Mouse (Mus musculus): Measurements from ENCODE around the gene Mapkapk2. TPM values are rescaled to one million over a fixed set of nuclear protein-coding genes. Genes with fewer than 3 reads are reported as not detected.

The Mapkapk2 gene
- polyA plus RNA-seq, 1 experiment from 2014 or later = 40.4 TPM

GRCm38 (mm10) chr1:131058431-131058830 lies 39.2 kb downstream of the Mapkapk2 start:
- Histone ChIP-seq H3K4me3 (no peak overlapping the region), H3K27ac (no peak overlapping the region), H3K4me2 (no peak overlapping the region), H3K4me1 (peaks cover 46% of the 10 kb centered on the region), H3K36me3 (peaks cover 46% of the 10 kb centered on the region), H3K27me3 (no peaks in the 10 kb centered on the region), H3K9ac (no peak overlapping the region), H3K9me3 (no peaks in the 10 kb centered on the region)
- ATAC-seq (ENCODE audit: insufficient number of reproducible peaks, insufficient read depth, low FRiP score, low TSS enrichment, low read depth) = no peak
- 72% methylated on average over 7 of the region's 7 CpGs for WGBS

- no peak for ATAC-seq (ENCODE audit: insufficient number of reproducible peaks, insufficient read depth, low FRiP score, low TSS enrichment, low read depth)
- no peaks in the 10 kb centered on the region for H3K9me3 ChIP-seq
- peaks cover 28% of the 10 kb centered on the region for H3K4me1 ChIP-seq
- no peak overlapping the region for H3K4me3 ChIP-seq
- H3K36me3 ChIP-seq = peaks cover 56% of the 10 kb centered on the region
- no peak overlapping the region for H3K4me2 ChIP-seq
- H3K9ac ChIP-seq = no peak overlapping the region
- H3K27me3 ChIP-seq = no peaks in the 10 kb centered on the region
- H3K27ac ChIP-seq = no peak overlapping the region
- WGBS = 85% methylated on average over 4 of the region's 4 CpGs
These were observed 43.4 kb downstream of the Mapkapk2 start for GRCm38 (mm10) chr1:131054251-131054650.

GRCm38 (mm10) chr1:131053656-131054055 lies 44.0 kb downstream of the Mapkapk2 start:
- ATAC-seq (ENCODE audit: insufficient number of reproducible peaks, insufficient read depth, low FRiP score, low TSS enrichment, low read depth) = no peak
- no peaks in the 10 kb centered on the region for H3K9me3 ChIP-seq
- H3K9ac ChIP-seq = no peak overlapping the region
- WGBS = 62% methylated on average over 4 of the region's 4 CpGs
- H3K4me2 ChIP-seq = no peak overlapping the region
- no peak overlapping the region for H3K4me3 ChIP-seq
- H3K36me3 ChIP-seq = peaks cover 56% of the 10 kb centered on the region
- H3K27me3 ChIP-seq = no peaks in the 10 kb centered on the region
- H3K27ac ChIP-seq = no peak overlapping the region
- H3K4me1 ChIP-seq = peaks cover 22% of the 10 kb centered on the region; the same call in 1 of the 2 replicates

- peaks cover 56% of the 10 kb centered on the region for H3K36me3 ChIP-seq
- no peak overlapping the region for H3K27ac ChIP-seq
- H3K4me1 ChIP-seq = peaks cover 18% of the 10 kb centered on the region; the same call in 1 of the 2 replicates
- no peak for ATAC-seq (ENCODE audit: insufficient number of reproducible peaks, insufficient read depth, low FRiP score, low TSS enrichment, low read depth)
- no peak overlapping the region for H3K4me2 ChIP-seq
- no peaks in the 10 kb centered on the region for H3K27me3 ChIP-seq
- 4% methylated on average over 8 of the region's 8 CpGs for WGBS
- no peaks in the 10 kb centered on the region for H3K9me3 ChIP-seq
- no peak overlapping the region for H3K4me3 ChIP-seq
- H3K9ac ChIP-seq = no peak overlapping the region
These were observed 44.4 kb downstream of the Mapkapk2 start for GRCm38 (mm10) chr1:131053239-131053638.

GRCm38 (mm10) chr1:131051073-131051472 lies 46.6 kb downstream of the Mapkapk2 start:
- WGBS = 27% methylated on average over 7 of the region's 7 CpGs
- ATAC-seq (ENCODE audit: insufficient number of reproducible peaks, insufficient read depth, low FRiP score, low TSS enrichment, low read depth) = no peak

GRCm38 (mm10) chr1:131050617-131051016 lies 47.0 kb downstream of the Mapkapk2 start:
- Histone ChIP-seq H3K36me3 (peaks cover 30% of the 10 kb centered on the region), H3K4me2 (no peak overlapping the region), H3K4me1 (peaks cover 18% of the 10 kb centered on the region; the same call in 1 of the 2 replicates), H3K4me3 (no peak overlapping the region), H3K9ac (no peak overlapping the region), H3K27me3 (no peaks in the 10 kb centered on the region), H3K9me3 (no peaks in the 10 kb centered on the region), H3K27ac (no peak overlapping the region)
- WGBS = 83% methylated on average over 5 of the region's 5 CpGs
- no peak for ATAC-seq (ENCODE audit: insufficient number of reproducible peaks, insufficient read depth, low FRiP score, low TSS enrichment, low read depth)

More at GRCm38 (mm10) chr1:131051073-131051472, 46.6 kb downstream of the Mapkapk2 start:
- Histone ChIP-seq H3K9me3 (no peaks in the 10 kb centered on the region), H3K4me1 (peaks cover 18% of the 10 kb centered on the region; the same call in 1 of the 2 replicates), H3K4me2 (no peak overlapping the region), H3K9ac (no peak overlapping the region), H3K27me3 (no peaks in the 10 kb centered on the region), H3K4me3 (no peak overlapping the region), H3K36me3 (peaks cover 35% of the 10 kb centered on the region), H3K27ac (no peak overlapping the region)

- H3K4me3 ChIP-seq = no peak overlapping the region
- H3K27me3 ChIP-seq = no peaks in the 10 kb centered on the region
- H3K27ac ChIP-seq = no peak overlapping the region
- H3K9me3 ChIP-seq = no peaks in the 10 kb centered on the region
- ATAC-seq (ENCODE audit: insufficient number of reproducible peaks, insufficient read depth, low FRiP score, low TSS enrichment, low read depth) = no peak
- no peak overlapping the region for H3K9ac ChIP-seq
- H3K4me1 ChIP-seq = peaks cover 18% of the 10 kb centered on the region; the same call in 1 of the 2 replicates
- 86% methylated on average over 5 of the region's 5 CpGs for whole genome bisulfite sequencing
- H3K4me2 ChIP-seq = no peak overlapping the region
- H3K36me3 ChIP-seq = peaks cover 24% of the 10 kb centered on the region
These were observed 47.6 kb downstream of the Mapkapk2 start for GRCm38 (mm10) chr1:131050011-131050410.

- H3K4me3 ChIP-seq = no peak overlapping the region
- H3K4me2 ChIP-seq = no peak overlapping the region
- no peak for ATAC-seq (ENCODE audit: insufficient number of reproducible peaks, insufficient read depth, low FRiP score, low TSS enrichment, low read depth)
- no peak overlapping the region for H3K27ac ChIP-seq
- H3K9ac ChIP-seq = no peak overlapping the region
- H3K9me3 ChIP-seq = no peaks in the 10 kb centered on the region
- 76% methylated on average over 5 of the region's 5 CpGs for WGBS
- no peaks in the 10 kb centered on the region for H3K27me3 ChIP-seq
- H3K4me1 ChIP-seq = peaks cover 18% of the 10 kb centered on the region; the same call in 1 of the 2 replicates
- H3K36me3 ChIP-seq = peaks cover 18% of the 10 kb centered on the region
These were observed 48.2 kb downstream of the Mapkapk2 start for GRCm38 (mm10) chr1:131049361-131049806.

- Histone ChIP-seq H3K9ac (no peak overlapping the region), H3K4me1 (peaks cover 18% of the 10 kb centered on the region; the same call in 1 of the 2 replicates), H3K36me3 (peaks cover 13% of the 10 kb centered on the region), H3K27ac (no peak overlapping the region), H3K9me3 (no peaks in the 10 kb centered on the region), H3K27me3 (no peaks in the 10 kb centered on the region), H3K4me3 (no peak overlapping the region), H3K4me2 (no peak overlapping the region)
- no peak for ATAC-seq (ENCODE audit: insufficient number of reproducible peaks, insufficient read depth, low FRiP score, low TSS enrichment, low read depth)
- WGBS = 91% methylated on average over 8 of the region's 8 CpGs
These were observed 48.7 kb downstream of the Mapkapk2 start for GRCm38 (mm10) chr1:131048946-131049345.

- H3K36me3 ChIP-seq = peaks cover 10% of the 10 kb centered on the region; the same call in 1 of the 2 replicates
- ATAC-seq (ENCODE audit: insufficient number of reproducible peaks, insufficient read depth, low FRiP score, low TSS enrichment, low read depth) = no peak
- no peaks in the 10 kb centered on the region for H3K9me3 ChIP-seq
- WGBS = 71% methylated on average over 6 of the region's 6 CpGs
- no peak overlapping the region for H3K4me2 ChIP-seq
- no peak overlapping the region for H3K9ac ChIP-seq
- H3K27ac ChIP-seq = no peak overlapping the region
- no peaks in the 10 kb centered on the region for H3K27me3 ChIP-seq
- H3K4me1 ChIP-seq = peaks cover 15% of the 10 kb centered on the region; the same call in 1 of the 2 replicates
- H3K4me3 ChIP-seq = no peak overlapping the region
These were observed 49.3 kb downstream of the Mapkapk2 start for GRCm38 (mm10) chr1:131048121-131048863.

GRCm38 (mm10) chr1:131046607-131047006 lies 51.0 kb downstream of the Mapkapk2 start:
- Histone ChIP-seq H3K4me2 (no peak overlapping the region), H3K9ac (no peak overlapping the region), H3K4me1 (peaks cover 7% of the 10 kb centered on the region; the same call in 1 of the 2 replicates), H3K27me3 (no peaks in the 10 kb centered on the region), H3K4me3 (no peak overlapping the region), H3K9me3 (no peaks in the 10 kb centered on the region), H3K27ac (no peak overlapping the region), H3K36me3 (no peaks in the 10 kb centered on the region)
- ATAC-seq (ENCODE audit: insufficient number of reproducible peaks, insufficient read depth, low FRiP score, low TSS enrichment, low read depth) = no peak
- WGBS = 84% methylated on average over 10 of the region's 10 CpGs

- no peak for ATAC-seq (ENCODE audit: insufficient number of reproducible peaks, insufficient read depth, low FRiP score, low TSS enrichment, low read depth)
- Histone ChIP-seq H3K27ac (no peak overlapping the region), H3K9ac (no peak overlapping the region), H3K4me3 (no peak overlapping the region), H3K9me3 (no peaks in the 10 kb centered on the region), H3K4me2 (no peak overlapping the region), H3K27me3 (no peaks in the 10 kb centered on the region), H3K36me3 (no peaks in the 10 kb centered on the region), H3K4me1 (no peaks in the 10 kb centered on the region)
- 95% methylated on average over 2 of the region's 2 CpGs for WGBS
These were observed 51.8 kb downstream of the Mapkapk2 start for GRCm38 (mm10) chr1:131045723-131046355.
